Mouse (Mus musculus) kidney, adult 8-10 months (tissue): ENCODE results near the gene Ogfod1.

Experiments used
- DNase-seq, 2 experiments: peaks; one replicate each; pipeline ENCODE4 v3.0.0; 2022

The Ogfod1 gene

GRCm38 (mm10) chr8:94076461-94077192 lies 39.6 kb downstream of the Ogfod1 start:
- DNase-seq = no peak

GRCm38 (mm10) chr8:94087964-94088363 lies 51.0 kb downstream of the Ogfod1 start:
- DNase-seq = no peak

DNA sequence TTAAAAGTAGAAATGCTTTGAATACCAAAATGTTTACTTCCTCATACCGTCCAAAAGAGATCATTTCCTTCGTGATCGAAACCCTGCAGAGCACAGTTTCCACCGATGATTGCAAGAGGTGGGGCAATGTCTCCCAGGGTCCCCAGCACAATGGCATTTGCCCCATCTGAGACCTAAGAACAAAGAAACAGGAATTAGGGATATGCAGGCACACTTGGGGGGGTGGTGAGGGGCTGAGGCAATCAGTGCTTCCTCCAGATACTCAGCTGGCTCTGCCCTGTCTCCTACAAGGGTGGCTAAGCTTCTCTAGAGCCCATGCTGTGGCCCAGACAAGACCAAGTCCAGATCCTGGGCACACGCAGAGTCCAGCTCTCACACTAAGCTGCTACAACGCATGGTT lies 52.7 kb downstream of the Ogfod1 start:
- no peak for DNase-seq

DNA sequence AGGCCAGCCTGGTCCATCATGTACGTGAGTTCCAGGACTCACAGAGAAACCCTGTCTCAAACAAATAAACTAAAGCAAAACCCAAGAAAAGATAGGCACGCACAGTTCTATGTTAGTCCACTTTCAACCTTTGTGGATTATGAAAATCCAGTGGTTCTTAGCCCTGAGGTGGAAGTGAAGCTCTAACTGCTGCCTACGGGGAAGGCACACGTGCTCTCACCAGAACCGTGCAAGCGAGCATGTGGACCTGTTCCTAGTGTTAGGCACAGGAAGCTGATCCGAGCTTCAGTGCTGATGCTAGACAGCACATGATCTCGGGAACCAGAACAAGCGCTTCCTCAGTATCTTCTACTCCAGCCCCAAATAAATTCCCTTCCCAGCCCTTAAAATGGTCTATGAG lies 55.9 kb downstream of the Ogfod1 start:
- DNase-seq = no peak

GRCm38 (mm10) chr8:94094281-94094680 lies 57.3 kb downstream of the Ogfod1 start:
- DNase-seq = no peak

- peak; percentile 99 for DNase-seq
Measured at GRCm38 (mm10) chr8:94098081-94098974, 61.3 kb downstream of the Ogfod1 start, which contains the start of gene Bbs2. Gene Bbs2, minus strand, starts transcription at chr8:94098928.

DNA sequence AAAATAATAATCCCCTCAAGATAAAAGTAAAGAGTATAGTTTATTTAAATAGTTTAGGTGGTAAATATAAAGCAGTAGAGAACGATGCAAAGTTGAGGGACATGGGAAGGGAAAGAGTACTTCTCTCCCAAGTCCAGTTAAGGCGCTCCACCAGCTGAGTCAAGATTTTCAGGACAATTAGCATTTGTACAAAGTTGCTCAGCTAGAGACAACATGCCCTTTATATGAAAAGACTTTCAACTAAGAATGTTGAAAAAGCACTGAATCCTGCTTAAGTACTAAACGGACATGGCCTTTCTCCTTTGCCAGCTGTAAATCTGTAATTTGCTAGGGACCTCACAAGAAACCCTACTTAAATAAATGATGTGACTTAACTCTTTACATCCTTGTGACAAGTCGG lies 62.0 kb downstream of the Ogfod1 start:
- DNase-seq = no peak

- no peak for DNase-seq
Measured at GRCm38 (mm10) chr8:94104146-94104545, 67.1 kb downstream of the Ogfod1 start.

DNA sequence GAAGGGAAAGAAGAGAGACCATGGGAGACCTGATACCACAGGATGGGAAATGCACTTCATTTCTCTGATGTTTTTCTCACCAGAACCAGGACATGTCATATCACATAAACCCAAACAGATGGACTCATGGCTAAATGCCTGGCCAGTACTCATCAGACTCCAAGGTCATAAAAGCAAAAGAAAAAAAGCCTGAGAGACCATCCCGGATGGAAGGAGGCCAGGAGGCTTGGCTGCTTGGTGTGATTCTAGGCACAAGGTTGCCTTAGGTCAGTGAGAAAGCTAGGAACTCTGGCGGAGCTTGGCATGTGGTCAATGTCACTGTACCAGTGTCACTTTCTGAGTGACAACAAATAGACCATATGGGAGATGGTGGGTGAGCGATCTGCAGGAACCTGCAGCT lies 70.9 kb downstream of the Ogfod1 start:
- no peak for DNase-seq

DNA sequence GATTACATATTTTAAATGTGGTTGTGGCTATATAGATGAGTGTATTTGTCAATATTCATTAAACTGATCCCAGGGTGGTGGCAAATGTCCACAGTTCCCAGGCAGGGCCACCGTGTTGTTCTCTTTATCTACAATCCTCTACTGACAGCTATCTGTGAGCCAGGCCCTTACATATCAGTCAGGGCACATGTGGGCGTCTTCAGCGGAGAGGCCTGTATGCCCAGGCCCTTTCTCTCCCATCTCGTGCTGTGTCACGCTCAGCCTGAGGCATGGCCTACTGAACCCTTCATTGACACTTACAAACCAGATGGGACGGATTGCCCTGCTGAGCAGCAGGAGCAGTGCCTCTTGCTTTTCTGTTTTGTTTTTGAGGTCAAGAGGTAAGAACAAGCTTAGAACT lies 72.4 kb downstream of the Ogfod1 start:
- no peak for DNase-seq

GRCm38 (mm10) chr8:94109835-94110234 lies 72.8 kb downstream of the Ogfod1 start:
- no peak for DNase-seq

DNA sequence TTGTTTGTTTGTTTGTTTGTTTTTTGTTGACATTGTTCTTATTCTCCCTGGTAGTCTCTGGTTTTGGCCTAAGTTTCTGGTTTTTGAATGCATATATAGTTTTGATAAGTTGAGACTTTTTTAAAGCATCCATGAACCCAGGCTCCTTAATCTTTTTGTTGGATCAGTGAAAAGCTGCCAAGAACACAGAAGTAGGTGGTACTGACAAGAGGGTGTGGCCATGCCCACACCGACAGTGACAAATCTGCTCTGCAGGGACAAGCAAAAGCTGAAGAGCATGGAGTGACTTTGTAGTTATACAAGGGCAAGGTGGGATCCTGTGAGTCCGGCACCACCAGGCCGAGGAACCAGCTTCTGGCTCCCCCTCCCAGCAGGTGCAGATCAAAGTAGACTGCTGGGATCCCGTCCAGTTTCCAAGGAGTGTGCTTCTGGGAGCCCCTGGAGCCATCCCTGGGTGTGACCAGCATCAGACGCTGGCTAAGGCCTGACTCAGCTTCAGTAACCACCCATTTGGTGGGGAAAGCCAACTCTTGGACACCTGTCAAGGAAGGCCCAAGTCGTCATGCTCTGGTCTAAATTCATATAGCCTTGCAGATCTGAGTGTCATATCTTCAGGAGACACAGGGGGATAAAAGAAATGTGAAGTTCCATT lies 73.7 kb downstream of the Ogfod1 start:
- no peak for DNase-seq

GRCm38 (mm10) chr8:94113435-94113834 lies 76.4 kb downstream of the Ogfod1 start:
- no peak for DNase-seq

DNA sequence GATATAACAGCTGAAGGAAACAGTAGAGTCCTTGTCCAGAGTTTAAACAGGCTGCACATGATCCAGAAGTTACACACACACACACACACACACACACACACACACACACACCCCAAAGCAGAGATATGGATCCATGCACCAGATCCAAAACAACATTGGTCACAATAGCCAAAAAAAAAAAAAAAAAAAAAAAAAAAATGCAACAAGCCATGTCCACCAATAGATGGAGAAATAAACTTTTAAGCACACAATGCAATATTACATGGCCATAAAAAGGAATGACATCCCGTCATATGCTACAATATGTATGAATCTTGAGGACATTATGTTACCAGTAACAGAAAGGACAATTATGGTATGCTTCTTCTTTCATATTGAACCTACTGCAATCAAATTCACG lies 77.0 kb downstream of the Ogfod1 start:
- no peak for DNase-seq
